Mouse (Mus musculus): Measurements from ENCODE around the gene Rimbp3.
"Not testable (repeated sequence)": the region's sequence is repeated elsewhere in the genome, so short reads cannot be mapped to it uniquely, and the experiment has no call there.

Rimbp3 gene

GRCm38 (mm10) chr16:17220127-17220733 is 11.8 kb downstream of the Rimbp3 start:
- DNase-seq (ENCODE audit: low read depth, low spot score), result no peak

- peak; percentile 88 for DNase-seq (ENCODE audit: low read depth, low spot score)
Measured at GRCm38 (mm10) chr16:17222197-17222596, 13.8 kb downstream of the Rimbp3 start.

GRCm38 (mm10) chr16:17225584-17225983 is 17.2 kb downstream of the Rimbp3 start:
- DNase-seq (ENCODE audit: low read depth, low spot score), result no peak

- no peak for DNase-seq (ENCODE audit: low read depth, low spot score)
Measured at GRCm38 (mm10) chr16:17226496-17226895, 18.1 kb downstream of the Rimbp3 start.

- not testable (repeated sequence) for DNase-seq (ENCODE audit: low read depth, low spot score)
Measured at GRCm38 (mm10) chr16:17231523-17231922, 23.1 kb downstream of the Rimbp3 start.

GRCm38 (mm10) chr16:17232794-17233701 is 24.6 kb downstream of the Rimbp3 start, which contains the start of gene Hic2:
Gene Hic2 (plus strand): TSS chr16:17233572.
- peak; percentile 91 for DNase-seq (ENCODE audit: low read depth, low spot score)

- DNase-seq (ENCODE audit: low read depth, low spot score), result peak; percentile 46
Measured at GRCm38 (mm10) chr16:17233702-17234498, 25.5 kb downstream of the Rimbp3 start.

- no peak for DNase-seq (ENCODE audit: low read depth, low spot score)
Measured at GRCm38 (mm10) chr16:17234499-17234895, 26.1 kb downstream of the Rimbp3 start.

- no peak for DNase-seq (ENCODE audit: low read depth, low spot score)
Measured at GRCm38 (mm10) chr16:17234916-17235665, 26.7 kb downstream of the Rimbp3 start.

GRCm38 (mm10) chr16:17237634-17238033 is 29.2 kb downstream of the Rimbp3 start:
- no peak for DNase-seq (ENCODE audit: low read depth, low spot score)

GRCm38 (mm10) chr16:17239409-17239808 is 31.0 kb downstream of the Rimbp3 start:
- no peak for DNase-seq (ENCODE audit: low read depth, low spot score)

GRCm38 (mm10) chr16:17243731-17244130 is 35.3 kb downstream of the Rimbp3 start:
- no peak for DNase-seq (ENCODE audit: low read depth, low spot score)

- no peak for DNase-seq (ENCODE audit: low read depth, low spot score)
Measured at GRCm38 (mm10) chr16:17244996-17245395, 36.6 kb downstream of the Rimbp3 start.

- no peak for DNase-seq (ENCODE audit: low read depth, low spot score)
Measured at GRCm38 (mm10) chr16:17247727-17248126, 39.3 kb downstream of the Rimbp3 start.

- no peak for DNase-seq (ENCODE audit: low read depth, low spot score)
Measured at GRCm38 (mm10) chr16:17249135-17249534, 40.7 kb downstream of the Rimbp3 start.

- no peak for DNase-seq (ENCODE audit: low read depth, low spot score)
Measured at GRCm38 (mm10) chr16:17251539-17251938, 43.1 kb downstream of the Rimbp3 start.

- DNase-seq (ENCODE audit: low read depth, low spot score), result no peak
Measured at GRCm38 (mm10) chr16:17252086-17252726, 43.8 kb downstream of the Rimbp3 start.

- no peak for DNase-seq (ENCODE audit: low read depth, low spot score)
Measured at GRCm38 (mm10) chr16:17252841-17253240, 44.4 kb downstream of the Rimbp3 start.

- DNase-seq (ENCODE audit: low read depth, low spot score), result no peak
Measured at GRCm38 (mm10) chr16:17254005-17254597, 45.7 kb downstream of the Rimbp3 start.

- DNase-seq (ENCODE audit: low read depth, low spot score), result no peak
Measured at GRCm38 (mm10) chr16:17255270-17255669, 46.9 kb downstream of the Rimbp3 start.

All from CD4-positive helper T cell, adult 2 months (primary cell).